Mouse (Mus musculus): ENCODE data around the gene Gm9857.

The Gm9857 gene

DNA sequence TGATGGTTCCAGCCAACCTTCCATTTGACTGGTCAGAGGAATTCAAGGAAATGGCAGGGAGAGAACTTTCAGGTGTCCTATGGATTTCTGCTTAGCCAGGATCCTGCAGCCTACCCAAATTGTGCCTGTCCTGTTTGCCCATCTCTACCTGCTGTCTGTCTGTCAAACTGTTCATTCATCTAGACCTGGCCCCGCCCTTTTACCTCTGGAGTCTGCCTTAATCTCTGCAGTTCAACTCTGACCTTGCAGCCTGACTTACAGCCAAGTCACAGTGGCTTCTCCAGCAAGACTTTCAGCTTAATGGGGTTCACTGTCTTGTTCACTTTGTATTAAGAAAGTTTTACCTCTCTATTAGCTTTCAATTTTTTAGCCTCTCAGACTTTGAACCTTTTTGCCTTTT lies 13.9 kb downstream of the Gm9857 start:
- in situ Hi-C loops (cut with MboI, MseI) = no loop called here

DNA sequence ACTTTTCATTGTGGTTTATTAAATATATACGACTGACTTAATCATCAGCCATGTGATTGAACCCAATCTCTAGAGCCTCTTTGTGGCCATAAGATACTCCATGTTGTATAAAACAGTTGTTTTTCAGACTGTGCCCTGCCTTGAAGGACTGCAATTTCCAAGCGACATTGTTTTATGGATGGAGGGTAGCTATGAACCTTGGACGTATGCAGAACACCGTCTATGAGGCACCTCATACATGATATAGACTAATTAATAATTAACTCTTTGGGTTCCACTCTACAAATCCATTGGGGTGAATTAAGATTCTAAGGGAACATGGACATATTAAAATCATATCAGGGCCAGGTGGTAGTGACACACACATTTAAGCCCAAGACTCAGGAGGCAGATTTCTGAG lies 14.6 kb downstream of the Gm9857 start:
- in situ Hi-C loops (cut with MboI, MseI) = no loop called here

- in situ Hi-C loops (cut with MboI, MseI) = no loop called here
Measured at GRCm38 (mm10) chr3:108921822-108922221, 18.4 kb downstream of the Gm9857 start.

GRCm38 (mm10) chr3:108920442-108921070 lies 19.7 kb downstream of the Gm9857 start:
- in situ Hi-C loops (cut with MboI, MseI) = no loop called here

DNA sequence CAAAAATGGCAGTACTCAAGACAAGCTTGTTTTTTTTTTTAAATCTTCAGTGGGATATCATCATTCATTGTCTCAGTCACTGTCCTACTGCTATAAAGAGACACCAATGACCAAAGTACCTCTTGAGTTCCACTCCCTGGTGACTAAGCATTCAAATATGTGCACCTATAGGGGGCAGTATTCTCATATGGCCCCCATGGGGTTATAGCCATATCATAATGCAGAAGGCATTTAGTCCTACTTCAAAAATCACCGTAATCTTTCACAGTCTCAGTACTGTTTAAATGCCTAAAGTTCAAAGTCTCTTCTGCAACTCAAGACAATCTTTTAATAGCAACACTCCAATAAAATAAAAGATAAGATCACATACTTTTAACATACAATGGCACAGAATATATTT lies 21.4 kb downstream of the Gm9857 start:
- in situ Hi-C loops (cut with MboI, MseI) = no loop called here

DNA sequence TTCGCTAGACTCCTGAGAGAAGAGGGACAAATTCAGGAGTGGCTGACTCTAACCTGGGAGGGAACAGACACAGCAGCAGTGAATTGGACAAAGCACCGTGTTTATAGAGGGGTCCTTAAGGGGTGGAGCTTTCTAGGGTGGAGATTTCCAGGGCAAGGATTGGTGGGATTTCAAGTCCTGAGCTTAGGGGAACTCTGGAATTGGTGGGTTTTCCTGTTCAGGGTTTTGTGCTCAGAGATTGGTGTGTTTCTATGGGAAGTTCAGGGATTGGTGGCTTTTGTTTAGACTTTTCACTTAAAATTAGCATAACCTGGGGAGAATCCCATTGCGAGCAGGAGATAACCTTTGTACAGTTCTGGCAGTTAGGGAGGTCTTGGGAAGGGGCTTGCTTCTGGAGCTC lies 22.3 kb downstream of the Gm9857 start:
- in situ Hi-C loops (cut with MboI, MseI) = no loop called here

- in situ Hi-C loops (cut with MboI, MseI) = no loop called here
Measured at GRCm38 (mm10) chr3:108916857-108917256, 23.4 kb downstream of the Gm9857 start.

DNA sequence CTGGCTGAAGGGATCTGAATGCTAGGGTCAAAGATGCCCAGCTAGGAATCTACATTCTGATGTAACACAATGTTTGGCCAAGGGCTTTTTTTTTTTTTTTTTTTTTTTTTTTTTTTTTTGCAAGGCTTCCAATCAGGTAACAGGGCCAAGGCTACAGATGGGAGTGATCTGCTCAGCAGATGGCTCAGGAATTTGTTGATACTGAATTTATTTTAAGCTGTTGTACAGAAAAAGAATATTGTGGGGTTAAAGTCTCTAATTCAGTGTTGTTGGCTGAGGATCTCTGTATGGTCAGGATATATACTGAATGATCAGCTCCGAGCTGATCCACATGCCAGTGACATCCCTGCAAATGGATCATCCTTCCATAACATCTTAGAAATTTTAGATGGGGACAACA lies 24.2 kb downstream of the Gm9857 start:
- in situ Hi-C loops (cut with MboI, MseI) = no loop called here

DNA sequence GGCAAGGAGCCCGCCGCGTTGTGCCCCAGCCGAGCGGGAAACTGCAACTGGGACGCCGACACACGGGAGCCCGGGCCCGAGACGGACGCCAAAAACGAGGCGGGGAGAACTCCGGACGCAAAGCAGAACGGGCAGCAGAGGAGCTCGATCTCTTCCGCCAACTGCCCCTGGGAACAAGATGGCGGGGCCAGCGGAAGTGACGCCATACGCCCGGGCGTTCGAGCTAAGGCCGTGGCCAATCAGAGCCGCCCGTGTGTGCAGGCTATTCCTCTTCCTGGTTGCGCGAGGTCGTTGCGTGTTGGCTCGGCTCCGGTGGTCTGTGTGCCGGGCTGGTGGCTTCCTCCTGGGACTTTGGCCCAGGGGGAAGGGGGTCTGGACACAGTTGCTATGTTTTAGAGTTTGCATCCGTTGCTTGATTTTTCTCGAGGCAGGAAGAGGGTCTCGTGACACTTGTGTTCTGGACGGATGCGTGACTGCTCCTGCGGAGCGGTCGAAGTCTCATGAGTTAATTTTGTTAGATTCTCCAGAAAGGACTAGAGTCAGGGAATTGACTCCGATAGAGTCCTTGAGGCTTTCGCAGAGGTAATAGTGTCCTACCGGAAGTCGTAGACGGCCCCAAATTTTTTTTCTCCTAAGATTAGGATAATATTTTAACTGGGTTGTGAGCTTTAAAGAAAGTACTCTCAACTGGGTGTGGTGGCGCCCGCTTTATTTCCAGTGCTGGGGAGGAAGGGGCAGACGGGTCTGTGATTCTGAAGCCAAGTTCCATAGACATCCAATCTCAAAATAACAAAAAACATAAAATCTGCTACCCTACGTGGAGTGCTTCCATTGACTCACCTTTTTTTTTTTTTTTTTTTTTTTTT lies 28.5 kb downstream of the Gm9857 start, which contains the start of gene Prpf38b:
Prpf38b (minus strand) TSS at position 180 of the 866 bp plus-strand sequence.
- in situ Hi-C loops (cut with MboI, MseI) = no loop called here

GRCm38 (mm10) chr3:108911081-108911547 lies 29.1 kb downstream of the Gm9857 start:
- in situ Hi-C loops (cut with MboI, MseI) = no loop called here

GRCm38 (mm10) chr3:108910303-108911080 lies 29.8 kb downstream of the Gm9857 start:
- in situ Hi-C loops (cut with MboI, MseI) = no loop called here

GRCm38 (mm10) chr3:108902934-108903333 lies 37.3 kb downstream of the Gm9857 start:
- in situ Hi-C loops (cut with MboI, MseI) = no loop called here

DNA sequence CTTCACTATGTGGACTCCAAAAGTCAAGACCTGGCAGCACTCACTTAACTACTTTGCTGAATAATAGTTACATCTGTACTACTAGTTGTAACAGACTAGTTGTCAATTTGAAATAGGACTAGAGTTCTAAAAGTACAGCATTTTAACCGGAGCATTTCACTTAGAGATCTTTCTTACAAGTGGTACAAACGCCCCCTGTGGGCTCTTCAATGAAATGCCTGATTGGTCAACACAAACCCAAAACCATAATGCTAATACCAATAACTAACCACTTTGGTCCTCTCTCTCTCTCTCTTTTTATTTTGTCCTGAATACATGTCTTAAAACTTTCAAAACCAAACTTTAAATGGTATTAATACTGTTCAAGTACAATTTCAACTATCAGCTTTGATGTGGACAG lies 38.2 kb downstream of the Gm9857 start:
- in situ Hi-C loops (cut with MboI, MseI) = no loop called here

DNA sequence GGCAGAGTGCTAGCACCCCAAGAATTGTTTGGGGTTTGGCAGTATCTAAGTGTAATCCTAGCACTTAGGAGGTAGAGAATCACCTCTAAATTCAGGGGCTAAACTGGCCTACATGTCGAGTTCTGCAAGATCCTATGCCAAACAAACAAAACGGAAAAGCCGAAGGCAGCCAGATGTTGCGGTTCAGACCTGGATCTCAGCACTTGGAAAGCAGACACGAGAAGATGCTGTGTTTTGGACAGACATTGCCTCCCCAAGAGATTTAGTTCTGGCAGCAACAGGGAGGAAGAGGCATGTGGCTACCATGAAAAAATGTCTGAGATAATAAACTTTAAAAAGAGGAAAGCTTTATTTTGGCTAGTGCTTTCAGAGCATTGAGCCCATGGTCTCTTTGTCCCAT lies 39.6 kb downstream of the Gm9857 start:
- in situ Hi-C loops (cut with MboI, MseI) = no loop called here

DNA sequence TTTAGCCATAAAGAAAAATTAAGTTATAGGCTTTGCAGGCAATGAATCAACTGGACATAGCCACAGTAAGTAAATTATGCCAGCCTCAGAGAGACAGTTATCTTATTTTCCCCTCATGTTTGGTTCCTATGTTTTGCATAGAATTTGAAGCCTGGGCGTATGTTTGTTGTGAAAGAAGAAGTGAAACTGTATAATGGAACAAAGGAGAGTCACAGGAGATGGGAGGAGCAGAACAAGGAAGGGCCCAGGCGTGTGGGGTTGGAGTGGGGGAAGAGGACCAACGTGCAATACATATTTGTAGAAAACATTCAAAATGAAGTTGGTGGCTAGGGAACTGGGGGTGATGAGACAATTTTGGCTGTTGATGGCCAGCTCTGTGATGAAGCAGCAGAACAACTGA lies 40.1 kb downstream of the Gm9857 start:
- in situ Hi-C loops (cut with MboI, MseI) = no loop called here

GRCm38 (mm10) chr3:108898640-108899039 lies 41.6 kb downstream of the Gm9857 start:
- in situ Hi-C loops (cut with MboI, MseI) = no loop called here

DNA sequence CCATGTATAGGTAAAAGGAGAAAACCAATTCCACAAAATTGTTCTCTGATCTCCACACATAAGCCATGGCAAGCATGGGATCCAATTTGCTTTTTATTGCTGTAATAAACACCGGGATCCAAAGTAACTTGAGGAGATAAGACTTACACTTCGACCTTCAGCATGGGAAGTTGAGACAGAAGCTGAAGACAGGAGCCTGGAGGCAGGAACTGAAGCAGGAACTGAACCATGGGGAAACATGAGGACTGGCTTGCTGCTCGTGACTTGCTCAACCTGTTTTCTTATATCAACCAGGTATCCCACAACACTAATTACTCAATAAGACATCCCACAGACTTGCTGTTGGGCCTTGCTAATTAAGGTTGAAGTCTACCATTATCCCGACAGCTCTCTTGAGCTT lies 47.3 kb downstream of the Gm9857 start:
- in situ Hi-C loops (cut with MboI, MseI) = no loop called here

GRCm38 (mm10) chr3:108892080-108892479 lies 48.2 kb downstream of the Gm9857 start:
- in situ Hi-C loops (cut with MboI, MseI) = no loop called here

All from T-helper 1 cell (primary cell).